Mouse (Mus musculus): ENCODE measurements around the gene Slc25a20.
"Not testable (repeated sequence)": the region's sequence is repeated elsewhere in the genome, so short reads cannot be mapped to it uniquely, and the experiment has no call there.

The Slc25a20 gene

DNA sequence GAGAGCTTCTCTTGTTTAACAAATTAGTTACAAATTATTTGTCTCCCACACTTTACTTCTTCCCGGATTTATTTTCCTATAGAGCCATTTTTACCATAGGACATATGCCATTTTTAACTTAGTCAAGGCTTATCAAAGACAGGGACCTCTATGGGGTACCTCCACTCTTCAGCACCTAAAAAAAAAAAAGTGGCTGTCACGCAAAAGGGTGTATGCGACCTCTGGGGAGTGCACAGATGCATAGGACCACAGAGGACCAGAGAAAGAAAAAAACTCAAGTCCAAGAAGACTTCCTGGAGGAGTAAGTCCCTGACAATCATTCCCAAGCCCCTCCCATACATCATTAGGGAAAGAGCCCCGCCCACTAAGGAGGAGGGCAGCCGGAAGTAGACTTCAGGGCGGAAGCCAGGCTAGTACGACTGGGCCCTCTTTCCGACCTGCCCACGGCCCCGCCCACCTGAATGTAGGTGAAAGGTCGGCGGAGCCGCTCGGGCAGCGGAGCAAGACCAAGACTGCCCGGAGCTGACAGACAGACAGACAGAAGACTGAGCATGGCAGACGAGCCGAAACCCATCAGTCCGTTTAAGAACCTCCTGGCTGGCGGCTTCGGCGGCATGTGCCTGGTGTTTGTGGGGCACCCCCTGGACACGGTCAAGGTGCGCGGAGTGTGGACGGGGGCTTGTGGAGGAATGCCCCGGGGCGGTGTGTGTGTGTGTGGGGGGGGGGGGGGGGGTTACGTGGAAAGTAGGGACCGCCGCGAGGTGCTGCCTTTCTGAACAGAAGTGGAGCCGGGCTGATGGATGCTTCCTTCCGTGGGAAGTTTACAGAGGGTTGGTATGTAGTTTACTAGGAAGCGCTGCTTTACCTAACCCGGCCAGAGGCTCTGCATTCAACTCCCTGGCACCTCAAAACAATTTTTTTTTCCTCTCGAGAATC is at the start of gene Slc25a20:
TSS of gene Slc25a20 (plus strand) at position 412 of the 936 bp plus-strand sequence.
- DNase-seq (ENCODE audit: low spot score) = peak; percentile 82

DNA sequence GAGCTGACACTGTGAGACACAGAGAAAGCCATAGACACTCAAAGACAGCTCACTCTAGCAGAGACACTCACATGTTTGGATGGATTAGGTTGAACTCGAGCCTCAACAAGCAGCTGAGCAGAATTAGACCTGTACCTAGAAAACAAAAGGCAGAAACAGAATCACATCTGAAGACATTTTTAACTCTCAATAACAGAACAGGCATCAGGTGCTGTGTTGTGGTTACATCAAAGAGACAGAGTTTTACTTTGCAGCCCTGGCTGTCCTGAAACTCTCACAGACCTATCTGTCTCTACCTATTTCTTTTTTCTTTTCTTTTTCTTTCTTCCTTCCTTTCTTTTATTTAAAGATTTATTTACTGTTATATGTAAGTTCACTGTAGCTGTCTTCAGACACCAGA is 44.6 kb upstream of the Slc25a20 start:
- no peak for DNase-seq (ENCODE audit: low spot score)

DNA sequence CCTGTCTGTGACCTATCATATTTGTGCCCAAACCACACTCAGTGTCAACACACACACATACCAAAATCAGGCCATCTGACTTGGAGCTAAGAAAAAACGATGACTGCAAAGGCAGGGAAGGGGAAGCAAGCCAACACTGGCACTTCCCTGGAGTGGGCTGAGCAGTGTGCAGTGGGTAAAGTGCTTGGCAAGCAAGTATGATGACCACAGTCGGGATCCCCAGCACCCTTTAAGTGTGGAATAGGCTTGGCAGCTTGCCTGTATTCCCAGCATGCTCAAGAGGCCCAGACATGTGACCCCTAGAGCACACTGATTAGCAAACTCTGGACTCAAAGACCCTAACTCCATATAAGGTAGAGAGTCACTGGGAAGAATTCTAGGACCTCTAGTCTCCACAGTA is 35.4 kb upstream of the Slc25a20 start:
- no peak for DNase-seq (ENCODE audit: low spot score)

DNA sequence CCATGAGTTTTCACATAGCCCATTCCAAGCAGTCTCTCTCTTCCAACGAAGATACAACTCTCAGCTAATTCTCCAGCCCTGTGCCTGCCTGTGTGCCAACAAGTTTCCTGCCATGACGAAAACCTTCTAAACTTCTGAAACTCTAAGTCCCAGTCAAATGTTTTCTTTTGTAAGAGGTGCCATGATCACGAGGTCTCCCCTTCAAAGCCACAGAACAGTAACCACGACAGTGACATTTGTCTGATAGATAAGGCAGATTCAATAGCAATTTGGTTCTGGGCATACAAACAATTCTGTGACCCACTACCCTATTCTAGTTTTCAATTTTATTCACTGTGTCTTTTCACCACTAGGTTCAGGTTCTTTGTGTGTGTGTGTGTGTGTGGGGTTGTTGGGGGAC is 33.7 kb upstream of the Slc25a20 start:
- DNase-seq (ENCODE audit: low spot score) = no peak

DNA sequence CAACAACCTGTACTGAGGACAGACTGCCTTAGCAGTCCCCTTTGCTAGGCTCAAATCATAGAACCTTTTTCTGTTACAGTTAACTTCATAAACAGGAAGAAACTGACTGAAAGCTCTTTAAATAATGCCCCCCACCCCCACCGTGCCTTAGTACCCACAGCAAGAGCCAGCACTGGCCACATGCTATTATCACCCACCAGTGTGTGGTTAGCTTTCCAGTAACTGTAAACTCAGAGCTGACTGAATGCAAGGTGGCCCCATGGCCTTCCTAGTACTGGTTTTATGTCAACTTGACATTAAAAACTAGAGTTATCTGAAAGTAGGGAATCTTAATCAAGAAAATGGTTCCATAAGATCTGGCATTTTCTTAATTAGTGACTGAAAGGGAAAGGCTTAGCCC is 31.2 kb upstream of the Slc25a20 start:
- DNase-seq (ENCODE audit: low spot score) = no peak

DNA sequence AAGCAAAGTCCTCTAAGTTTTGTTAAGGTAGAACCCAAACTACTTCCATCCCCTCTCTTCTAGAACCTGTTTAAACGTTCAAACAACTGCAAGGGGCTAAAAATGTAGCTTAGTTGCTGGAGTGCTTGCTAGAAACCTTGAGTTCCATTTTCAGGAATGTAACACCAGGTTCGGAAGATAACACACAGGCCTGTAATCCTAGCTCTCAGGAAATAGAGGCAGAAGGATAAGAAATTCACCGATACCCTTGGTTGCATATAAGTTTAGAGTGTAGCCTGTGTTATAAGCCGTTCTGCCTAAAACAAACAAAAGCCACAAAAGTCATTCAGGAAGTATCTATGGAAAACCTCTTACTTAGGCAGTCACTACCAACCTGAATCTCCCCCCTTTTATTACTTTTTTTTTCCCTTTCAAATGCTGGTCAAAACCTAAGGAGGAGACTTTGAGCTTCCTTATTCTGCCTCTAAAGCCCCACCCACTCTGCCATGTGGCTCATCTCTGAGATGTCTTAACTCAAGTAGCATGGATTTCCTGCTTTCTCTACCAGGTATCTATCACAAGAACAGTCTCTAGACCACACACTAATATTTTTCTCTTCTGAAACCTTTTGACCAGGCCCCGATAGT is 30.1 kb upstream of the Slc25a20 start:
- no peak for DNase-seq (ENCODE audit: low spot score)

DNA sequence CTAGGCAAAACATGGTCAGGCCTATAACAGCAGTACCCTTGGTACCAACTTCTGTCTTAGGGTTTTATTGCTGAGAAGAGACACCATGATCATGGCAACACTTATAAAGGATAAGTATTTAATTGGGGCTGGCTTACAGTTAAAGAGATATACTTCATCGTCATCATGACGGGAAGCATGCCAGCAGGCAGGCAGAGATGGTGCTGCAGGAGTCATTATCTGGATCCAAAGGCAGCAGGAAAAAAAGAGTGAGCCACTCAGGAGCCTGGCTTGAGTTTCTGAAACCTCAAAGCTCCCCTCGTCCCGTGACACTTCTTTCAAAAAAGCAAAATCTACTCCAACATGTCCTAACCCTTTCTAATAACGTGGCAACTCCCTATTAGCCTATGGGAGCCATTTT is 29.5 kb upstream of the Slc25a20 start:
- DNase-seq (ENCODE audit: low spot score) = no peak

DNA sequence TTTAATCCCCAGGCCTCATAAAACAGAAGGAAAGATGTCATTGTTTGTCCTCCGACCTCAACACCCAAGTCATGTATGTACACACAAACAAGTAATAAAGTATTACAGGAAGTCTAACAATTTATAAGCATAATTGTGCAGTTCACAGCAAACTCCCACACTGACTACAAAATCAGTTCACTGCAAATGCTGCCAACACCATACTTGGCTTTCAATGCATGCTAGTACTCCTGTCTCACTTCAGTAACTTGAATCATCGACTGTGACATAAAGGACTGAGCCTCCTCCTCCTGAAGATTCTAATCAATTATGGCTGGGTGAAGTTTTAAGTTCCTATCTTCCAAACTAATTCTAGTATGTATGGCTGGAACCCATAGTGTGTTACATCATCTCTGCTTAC is 28.0 kb upstream of the Slc25a20 start:
- no peak for DNase-seq (ENCODE audit: low spot score)

DNA sequence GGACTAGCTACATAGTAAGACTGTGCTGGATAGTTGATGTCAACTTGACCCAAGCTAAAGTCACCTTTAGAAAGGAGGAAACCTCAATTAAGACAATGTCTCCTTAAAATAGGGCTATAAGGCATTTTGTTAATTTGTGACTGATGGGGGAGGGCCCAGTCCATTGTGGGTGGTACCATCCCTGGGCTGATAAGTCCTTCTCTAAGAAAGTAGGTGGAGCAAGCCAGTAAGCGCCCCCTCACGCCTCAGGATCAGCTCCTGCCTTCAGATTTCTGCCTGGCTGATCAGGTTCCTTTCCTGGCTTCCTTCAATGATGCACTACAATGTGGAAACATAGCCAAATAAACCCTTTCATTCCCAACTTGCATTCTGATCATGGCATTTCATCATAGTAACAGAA is 26.5 kb upstream of the Slc25a20 start:
- DNase-seq (ENCODE audit: low spot score) = peak; percentile 27

DNA sequence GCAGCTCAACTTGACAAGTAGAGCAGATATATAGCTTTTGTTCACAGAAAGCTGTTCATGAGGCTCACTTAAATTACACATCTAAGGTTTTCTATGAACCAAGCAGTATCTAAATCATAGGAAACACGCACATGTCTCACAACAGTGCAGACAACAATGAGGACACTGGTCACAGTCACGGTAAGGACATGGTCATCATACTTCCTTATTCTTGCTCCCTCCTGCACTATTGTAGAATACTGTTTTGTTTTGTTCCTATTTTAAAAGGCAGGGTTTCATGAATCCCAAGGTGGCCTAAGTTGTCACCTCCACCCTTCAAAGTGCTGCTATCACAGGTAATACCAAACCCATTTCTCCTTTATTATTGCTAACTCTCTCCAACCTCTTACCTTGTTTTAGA is 22.1 kb upstream of the Slc25a20 start:
- no peak for DNase-seq (ENCODE audit: low spot score)

DNA sequence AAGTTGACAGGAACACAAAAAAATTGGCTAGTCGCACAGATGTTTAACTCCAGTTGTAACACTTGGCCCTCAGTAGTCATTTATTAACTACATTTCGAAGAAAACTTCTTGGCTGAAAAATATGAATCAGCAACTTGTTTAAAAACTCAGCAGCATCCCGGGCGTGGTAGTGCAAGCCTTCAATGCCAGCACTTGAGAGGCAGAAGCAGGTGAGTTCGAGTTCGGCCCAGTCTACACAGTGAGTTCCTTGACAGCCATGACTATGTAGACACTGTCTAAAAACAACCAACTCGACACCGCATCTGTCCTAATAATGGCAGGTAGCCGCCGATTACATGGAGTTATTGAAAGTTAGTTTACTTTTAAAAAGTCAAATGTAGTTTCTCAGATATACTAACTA is 13.7 kb upstream of the Slc25a20 start:
- DNase-seq (ENCODE audit: low spot score) = peak; percentile 43

DNA sequence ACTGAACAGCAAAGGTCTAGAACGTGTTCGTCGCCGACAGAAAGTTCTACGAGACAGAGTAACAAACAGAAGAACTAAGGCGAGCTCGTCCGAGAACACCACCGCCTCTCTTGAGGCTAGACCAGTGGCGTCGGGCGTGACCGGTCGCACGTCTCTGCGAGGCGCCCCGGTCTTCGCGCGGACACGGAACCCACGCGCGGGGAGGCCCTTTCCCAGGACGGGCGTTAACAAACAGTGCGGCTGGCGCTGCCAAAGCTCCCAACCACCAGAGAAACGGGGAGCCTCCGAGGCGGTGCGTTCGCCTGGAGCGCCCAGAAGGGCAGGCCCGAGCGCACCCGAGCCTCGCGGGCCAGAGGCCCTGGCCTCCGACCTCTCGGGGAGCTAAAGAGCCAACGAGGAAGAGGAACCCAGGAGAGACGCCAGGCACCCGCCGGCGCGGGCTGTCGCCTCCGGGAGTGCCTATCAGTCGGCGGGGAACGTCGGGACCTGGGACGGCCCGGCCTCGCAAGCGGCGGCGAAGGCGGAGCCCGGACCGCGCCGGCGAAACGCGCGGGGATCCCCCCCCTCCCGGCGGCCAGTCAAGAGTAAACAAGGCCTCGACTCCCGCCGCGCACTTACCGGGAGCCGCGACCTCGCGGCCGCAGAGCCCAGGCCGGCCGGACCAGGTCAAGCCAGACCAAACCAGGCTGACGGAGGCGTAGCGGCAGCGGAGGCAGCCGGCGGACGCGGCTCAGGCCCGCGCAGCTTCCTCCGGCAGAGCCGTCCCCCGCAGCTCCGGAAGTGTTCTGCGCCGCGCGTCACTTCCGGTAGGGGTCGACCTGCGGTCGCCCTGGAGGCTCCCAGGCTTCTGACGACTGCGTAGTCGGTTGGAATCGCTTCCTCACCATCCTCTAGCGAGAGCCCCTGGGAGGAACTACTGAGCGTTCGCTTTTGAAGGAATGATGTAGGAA is 13.0 kb upstream of the Slc25a20 start, which contains the start of gene Arih2:
TSS of gene Arih2 (minus strand) at position 776 of the 950 bp plus-strand sequence.
- peak; percentile 88 for DNase-seq (ENCODE audit: low spot score)

DNA sequence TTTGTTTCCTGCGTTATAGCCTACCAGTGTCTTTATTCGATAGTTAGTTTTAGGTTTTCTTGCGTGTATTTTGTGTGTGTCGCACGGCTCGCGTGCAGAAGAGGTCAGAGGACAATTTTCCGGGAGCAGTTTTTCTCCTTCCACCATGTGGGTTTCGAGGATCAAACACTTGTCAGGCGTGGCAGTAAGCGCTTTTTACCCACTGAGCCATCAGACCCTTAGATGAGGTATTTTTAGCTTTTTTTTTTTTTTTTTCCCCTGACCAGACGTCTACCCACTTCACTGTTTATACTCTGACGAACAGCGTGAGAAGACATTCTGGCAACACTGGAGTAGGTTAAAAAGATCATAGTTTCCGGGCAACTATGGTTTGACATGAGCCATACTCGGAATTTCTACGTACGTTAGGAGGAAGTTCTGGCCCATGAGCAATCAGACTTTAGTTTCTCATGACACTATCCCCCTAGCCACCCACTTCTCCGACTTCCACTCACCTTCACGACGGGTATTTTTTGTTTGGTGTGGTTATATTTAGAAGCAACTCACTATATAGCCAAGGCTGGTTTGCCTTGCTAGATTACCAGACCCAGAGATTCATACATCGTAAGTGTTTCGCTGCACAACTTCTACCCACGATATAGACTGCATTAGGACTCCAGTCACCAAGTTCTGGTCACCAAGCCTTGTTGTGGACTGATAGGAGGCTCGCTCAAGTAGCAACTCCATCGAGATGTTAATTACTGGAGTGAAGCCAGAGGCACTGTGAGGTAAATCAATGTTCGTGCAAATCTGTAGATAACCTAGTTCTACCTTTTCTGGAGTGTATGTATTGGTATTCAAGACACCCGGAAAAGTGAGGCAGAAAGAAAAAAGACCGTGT is 12.1 kb upstream of the Slc25a20 start:
- peak; percentile 23 for DNase-seq (ENCODE audit: low spot score)

DNA sequence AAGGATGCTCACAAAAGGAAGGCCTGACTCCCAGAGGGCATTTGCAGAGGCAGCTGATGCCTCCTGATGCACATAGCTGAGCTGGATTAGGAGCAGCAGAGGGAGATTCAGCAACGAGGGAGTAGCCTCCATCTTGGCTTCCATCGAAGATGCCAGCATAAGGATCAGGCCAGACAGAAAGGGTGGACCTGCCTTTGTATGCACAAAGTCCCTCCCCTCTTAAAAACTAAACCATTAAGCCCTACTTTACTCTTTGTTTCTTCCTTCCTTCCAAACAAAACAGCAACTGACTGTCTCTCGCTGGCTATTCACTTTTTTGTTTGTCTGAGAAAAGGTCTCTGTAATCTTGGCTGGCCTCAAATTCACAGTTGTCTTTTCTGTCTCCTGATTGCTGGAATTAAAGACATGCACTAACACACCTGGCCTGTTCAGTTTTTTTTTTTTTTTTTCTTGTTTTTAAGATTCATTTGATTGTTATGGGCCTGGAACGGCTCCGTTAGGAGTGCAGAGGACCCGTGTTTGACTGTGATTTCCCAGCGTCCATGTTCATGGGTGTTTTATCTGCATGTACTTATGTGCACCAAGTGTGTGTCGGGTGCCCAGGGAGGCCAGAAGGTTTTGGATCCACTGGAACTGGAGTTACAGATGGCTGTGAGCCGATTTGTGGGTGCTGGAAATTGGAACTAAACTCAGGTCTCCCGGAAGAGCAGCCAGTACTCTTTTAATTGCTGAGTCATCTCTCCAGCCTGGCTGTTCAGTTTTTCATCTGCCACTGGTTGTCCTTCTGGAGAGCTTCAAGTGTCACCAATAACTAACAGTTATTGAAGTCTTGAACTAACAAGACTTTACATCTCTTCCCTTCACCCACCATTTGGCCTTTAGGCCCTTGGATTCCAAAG is 7.1 kb upstream of the Slc25a20 start:
- DNase-seq (ENCODE audit: low spot score) = peak; percentile 46

DNA sequence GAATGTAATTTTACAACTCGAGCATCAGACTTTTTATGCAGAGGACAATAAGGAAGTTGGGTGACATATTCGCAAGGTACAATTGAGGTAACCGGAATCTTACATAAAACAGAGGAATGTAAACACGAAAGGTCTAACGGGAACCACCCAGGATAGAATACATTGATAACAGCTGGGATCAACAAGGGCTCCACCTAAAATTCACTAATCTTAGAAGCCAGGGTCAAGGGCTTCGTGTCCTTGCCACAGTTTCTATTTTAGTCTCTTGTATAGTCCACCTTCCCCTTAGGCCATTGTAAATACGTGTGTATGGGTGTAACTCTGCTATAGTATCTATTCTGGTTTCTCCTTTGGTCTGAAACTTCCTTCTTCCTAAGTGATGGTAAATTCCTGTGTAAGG is 6.0 kb upstream of the Slc25a20 start:
- not testable (repeated sequence) for DNase-seq (ENCODE audit: low spot score)

DNA sequence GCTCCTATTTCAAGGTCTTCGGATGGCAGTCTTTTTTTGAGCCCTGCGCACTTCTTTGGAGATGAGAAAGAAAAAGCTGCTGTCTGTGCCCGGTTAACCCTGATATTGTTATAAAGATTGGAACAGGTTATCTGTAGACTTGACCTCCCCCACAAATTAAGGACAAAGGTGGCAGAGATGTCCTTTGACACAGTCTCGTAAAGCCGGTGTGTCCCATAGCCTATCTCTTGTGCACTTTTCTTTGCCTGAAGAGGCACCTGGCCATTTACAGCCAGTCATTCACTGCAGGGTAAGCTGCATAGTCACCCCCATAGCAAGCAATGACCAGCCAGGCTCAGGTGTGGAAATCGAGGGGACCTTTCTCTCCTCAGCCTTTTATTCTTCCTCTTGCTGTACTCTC is 772 bp downstream of the Slc25a20 start:
- no peak for DNase-seq (ENCODE audit: low spot score)

DNA sequence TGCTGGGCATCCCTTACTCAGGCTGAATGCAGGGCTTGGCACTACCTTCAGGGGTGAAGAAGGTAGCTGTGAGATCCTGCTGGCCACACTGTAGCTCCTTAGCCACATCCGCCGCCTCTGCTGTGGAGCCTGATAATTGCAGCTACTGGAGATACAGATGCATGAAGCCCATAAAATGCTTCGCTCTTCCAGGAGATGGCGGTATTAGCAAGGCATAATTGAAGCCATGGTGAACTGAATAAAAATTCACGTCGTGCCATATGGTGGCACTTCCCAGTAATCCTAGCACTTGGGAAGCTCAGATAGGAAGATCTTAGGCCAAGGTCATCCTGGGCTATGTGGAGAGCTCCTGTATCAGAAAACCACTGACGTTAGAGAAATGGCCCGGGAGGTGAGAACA is 8.0 kb downstream of the Slc25a20 start:
- DNase-seq (ENCODE audit: low spot score) = no peak

DNA sequence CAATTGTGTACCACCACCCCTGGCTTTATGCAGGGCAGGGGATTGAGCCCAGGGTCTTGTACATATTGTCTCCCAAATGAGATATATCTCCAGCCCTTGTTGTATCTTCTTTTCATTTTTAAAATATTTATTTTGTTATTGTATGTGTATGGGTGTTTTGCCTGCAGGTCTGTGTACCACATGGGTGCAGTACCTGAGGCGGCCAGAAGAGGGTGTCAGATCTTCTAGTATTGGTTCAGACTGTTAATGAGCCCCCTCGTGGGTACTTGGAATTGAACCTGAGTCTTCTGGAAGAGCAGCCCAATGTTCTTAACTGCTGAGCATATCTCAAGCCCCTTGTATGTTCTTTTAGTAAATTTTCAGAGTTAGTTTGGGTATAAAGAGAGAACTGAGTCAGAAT is 11.3 kb downstream of the Slc25a20 start:
- no peak for DNase-seq (ENCODE audit: low spot score)

DNA sequence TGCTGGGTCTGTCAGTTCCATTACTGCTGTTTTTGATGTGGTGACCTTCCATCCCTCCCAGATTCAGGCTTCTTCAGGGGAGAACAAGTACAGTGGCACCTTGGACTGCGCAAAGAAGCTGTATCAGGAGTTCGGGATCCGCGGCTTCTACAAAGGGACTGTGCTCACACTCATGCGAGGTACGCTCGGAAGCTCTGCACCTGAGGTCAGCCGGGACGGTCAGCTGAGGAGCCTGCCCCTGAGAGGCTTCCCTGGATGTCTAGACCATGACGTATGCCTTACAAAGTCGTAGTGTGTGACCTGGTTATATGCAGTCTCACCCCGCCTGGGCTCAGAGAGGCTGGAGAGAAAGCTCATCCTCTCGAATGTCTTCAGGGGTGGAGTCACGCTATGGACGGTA is 18.1 kb downstream of the Slc25a20 start:
- DNase-seq (ENCODE audit: low spot score) = no peak

DNA sequence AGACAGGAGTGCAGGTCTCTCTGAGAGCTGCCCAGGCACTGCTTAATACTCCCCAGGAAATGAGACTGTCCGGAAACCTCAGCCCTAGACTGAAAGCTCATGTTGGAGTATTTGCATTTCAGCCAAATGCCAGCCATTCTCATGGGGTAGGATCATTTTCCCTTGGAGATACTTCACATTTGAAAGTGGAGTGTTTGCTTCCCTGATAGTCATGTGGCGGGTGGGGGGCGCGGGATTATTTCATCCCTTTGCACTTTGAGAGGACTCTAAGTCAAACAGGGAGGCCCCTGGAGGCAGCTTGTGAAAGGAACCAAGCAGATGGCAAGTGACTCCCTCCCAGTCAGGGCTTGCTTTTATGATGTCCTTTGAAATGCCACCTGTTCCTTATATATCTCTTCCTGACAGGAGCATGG is 24.6 kb downstream of the Slc25a20 start:
- DNase-seq (ENCODE audit: low spot score) = no peak

Measured in c-Kit-positive CD71-positive TER-119-positive erythroid progenitor cells, embryonic 14.5 days (primary cell).